Comparison of ENCODE assay signal across 22 mouse cellular contexts in genomic region chr17:56283316-56283715, GRCm38 (mm10). TPM values are rescaled to one million over a fixed set of nuclear protein-coding genes. Genes with fewer than 3 reads are reported as not detected.
DNase-seq lines count a peak whose midpoint lies in the region; ATAC-seq and TF ChIP-seq lines count a peak whose summit lies in the region.
"Had no signal": no experiment of that assay in that cellular context is flagged by ENCODE, and none has a peak within 500 bp of the region (broad histone marks: within the 10 kb centered on the region; RNA-seq: fewer than 3 reads in every experiment).

No protein-coding gene starts in this region.

- H3K9me3 ChIP-seq in stomach, embryonic 16.5 days (replicated peaks; ENCODE audit: control insufficient read depth, low read length): no peaks in the 10 kb centered on the region
- no peaks in the 10 kb centered on the region for H3K9me3 ChIP-seq in stomach, postnatal 0 days (ENCODE audit: control insufficient read depth, low read length)
- H3K9me3 ChIP-seq: heart, embryonic 10.5 days; midbrain, embryonic 13.5 days had no signal

- whole genome bisulfite sequencing in stomach, embryonic 16.5 days: 87% methylated on average over 8 of the region's 8 CpGs
- WGBS in stomach, postnatal 0 days: 93% methylated on average over 8 of the region's 8 CpGs

- no peak for ATAC-seq in stomach, embryonic 16.5 days (ENCODE audit: insufficient read depth, low FRiP score)
- no peak for ATAC-seq in stomach, postnatal 0 days (ENCODE audit: low FRiP score, low TSS enrichment)
- peak; percentile 61 for ATAC-seq in megakaryocyte, adult 5-6 weeks (ENCODE audit: poor library complexity, severe bottlenecking)
- ATAC-seq: CD4-positive, CD25-positive, alpha-beta regulatory T cell, adult 4 months; forebrain, embryonic 16.5 days; lung, postnatal 0 days; midbrain, embryonic 13.5 days had no signal

- H3K4me3 ChIP-seq in stomach, embryonic 16.5 days (replicated peaks; ENCODE audit: low read length): no peak overlapping the region
- no peak overlapping the region for H3K4me3 ChIP-seq in stomach, postnatal 0 days (ENCODE audit: low read depth, low read length)
- H3K4me3 ChIP-seq: heart, embryonic 10.5 days; midbrain, embryonic 13.5 days; myocyte had no signal

- H3K36me3 ChIP-seq in stomach, embryonic 16.5 days (ENCODE audit: control insufficient read depth, insufficient read depth, low read length): peaks cover 26% of the 10 kb centered on the region
- peaks cover 39% of the 10 kb centered on the region for H3K36me3 ChIP-seq in stomach, postnatal 0 days (ENCODE audit: control insufficient read depth, insufficient read depth, low read length)

- H3K4me1 ChIP-seq in stomach, embryonic 16.5 days (ENCODE audit: control insufficient read depth, insufficient read depth, low read length): peaks cover 22% of the 10 kb centered on the region
- H3K4me1 ChIP-seq in stomach, postnatal 0 days (replicated peaks; ENCODE audit: control insufficient read depth, insufficient read depth): peaks cover 2% of the 10 kb centered on the region; the same call in 1 of the 2 replicates

- H3K27me3 ChIP-seq in stomach, embryonic 16.5 days (ENCODE audit: control insufficient read depth, insufficient read depth, low read length): no peaks in the 10 kb centered on the region
- no peaks in the 10 kb centered on the region for H3K27me3 ChIP-seq in stomach, postnatal 0 days (ENCODE audit: control insufficient read depth, insufficient read depth, low read length)
- H3K27me3 ChIP-seq: midbrain, embryonic 13.5 days had no signal

- no peak overlapping the region for H3K9ac ChIP-seq in stomach, embryonic 16.5 days (ENCODE audit: low read length)
- H3K9ac ChIP-seq in stomach, postnatal 0 days (ENCODE audit: low read length): no peak overlapping the region
- H3K9ac ChIP-seq: midbrain, embryonic 13.5 days had no signal

- H3K27ac ChIP-seq in stomach, embryonic 16.5 days (ENCODE audit: low read length): 0 out of 2 replicates have a peak overlapping the region, but pooled peaks have one; percentile 7
- H3K27ac ChIP-seq in stomach, postnatal 0 days (replicated peaks): no peak overlapping the region
- H3K27ac ChIP-seq: heart, embryonic 10.5 days; midbrain, embryonic 13.5 days had no signal

- TF ChIP-seq EP300 in stomach, postnatal 0 days (optimal IDR thresholded peaks at IDR 0.05): no peak

- no peak for TF ChIP-seq CTCF in stomach, postnatal 0 days (IDR thresholded peaks at IDR 0.05; ENCODE audit: low read depth)

- no peak overlapping the region for H3K4me2 ChIP-seq in stomach, embryonic 16.5 days (ENCODE audit: low read depth, low read length)
- H3K4me2 ChIP-seq in stomach, postnatal 0 days (replicated peaks; ENCODE audit: low read depth): no peak overlapping the region
- H3K4me2 ChIP-seq: liver, embryonic 11.5 days; midbrain, embryonic 13.5 days had no signal

- DNase-seq in layer of hippocampus, postnatal 10 days (ENCODE audit: low spot score in 2 of 2): peak; percentile 46 to 50
- no peak for DNase-seq in layer of hippocampus, postnatal 25 days (ENCODE audit: extremely low spot score in 1 of 2, low spot score in 1 of 2)
- DNase-seq in stomach, postnatal 0 days (ENCODE audit: low spot score): no peak
- no peak for DNase-seq in kidney, adult 11 months
- no peak for DNase-seq in thymus, postnatal 0 days (ENCODE audit: low spot score)
- DNase-seq: adrenal gland, postnatal 10 days; cerebellum, adult 8-10 months; embryo, embryonic 11 days; gastrocnemius, postnatal 14 days; heart, postnatal 36 days; kidney, postnatal 10 days; thymus, postnatal 14 days had no signal

RNA-seq across cellular contexts. Expression of gene Ticam1, which starts 6.7 kb away (rescaled TPM):
- total RNA-seq in layer of hippocampus, postnatal 10 days (2021): 1 to 10 TPM; 5.2 to 5.9 TPM
- total RNA-seq in layer of hippocampus, postnatal 25 days (2021): 1 to 10 TPM; 5.5 to 6.0 TPM
- polyA plus RNA-seq in stomach, embryonic 16.5 days (2015; fragmentation: Nextera tagmentation; extraction: Ambion mirVana): 7.6 and 9.6 TPM in 2 replicates
- polyA plus RNA-seq in stomach, postnatal 0 days (2015; fragmentation: Nextera tagmentation; extraction: Ambion mirVana): 4.6 and 6.4 TPM in 2 replicates
- total RNA-seq in megakaryocyte, adult 5-6 weeks (2015): 14.3 and 15.0 TPM in 2 replicates
- total RNA-seq in megakaryocyte, adult 5-6 weeks (2017): 6.0 and 6.1 TPM in 2 replicates
- polyA plus RNA-seq in thymus, postnatal 0 days (2015; fragmentation: Nextera tagmentation; extraction: Ambion mirVana): 2.5 and 3.0 TPM in 2 replicates

RNA-seq across cellular contexts. Expression of gene Plin3, which starts 9.4 kb away (rescaled TPM):
- total RNA-seq in layer of hippocampus, postnatal 10 days (2021): 1 to 10 TPM; 5.7 to 7.3 TPM
- total RNA-seq in layer of hippocampus, postnatal 25 days (2021): 10 to 100 TPM; 14.6 to 16.7 TPM
- polyA plus RNA-seq in stomach, embryonic 16.5 days (2015; fragmentation: Nextera tagmentation; extraction: Ambion mirVana): 103 and 123 TPM in 2 replicates
- 65.3 and 67.3 TPM in 2 replicates for polyA plus RNA-seq in stomach, postnatal 0 days (2015; fragmentation: Nextera tagmentation; extraction: Ambion mirVana)
- 7.1 and 9.1 TPM in 2 replicates for total RNA-seq in megakaryocyte, adult 5-6 weeks (2015)
- 28.3 and 29.2 TPM in 2 replicates for total RNA-seq in megakaryocyte, adult 5-6 weeks (2017)
- 59.5 TPM in 2 replicates for polyA plus RNA-seq in thymus, postnatal 0 days (2015; fragmentation: Nextera tagmentation; extraction: Ambion mirVana)

RNA-seq across cellular contexts. Expression of gene Arrdc5, which starts 16.8 kb away (rescaled TPM):
- total RNA-seq in layer of hippocampus, postnatal 10 days (2021): not detected
- not detected for total RNA-seq in layer of hippocampus, postnatal 25 days (2021)
- not detected in 2 replicates for polyA plus RNA-seq in stomach, embryonic 16.5 days (2015; fragmentation: Nextera tagmentation; extraction: Ambion mirVana)
- polyA plus RNA-seq in stomach, postnatal 0 days (2015; fragmentation: Nextera tagmentation; extraction: Ambion mirVana): not detected in 2 replicates
- total RNA-seq in megakaryocyte, adult 5-6 weeks (2015): not detected in 2 replicates
- total RNA-seq in megakaryocyte, adult 5-6 weeks (2017): not detected in 2 replicates
- polyA plus RNA-seq in thymus, postnatal 0 days (2015; fragmentation: Nextera tagmentation; extraction: Ambion mirVana): 0.84 and 1.8 TPM in 2 replicates
- total RNA-seq: adrenal gland, postnatal 10 days; gastrocnemius, postnatal 14 days; heart, postnatal 36 days; neutrophil, adult 5-6 weeks had no signal
- polyA plus RNA-seq: CD4-positive, CD25-positive, alpha-beta regulatory T cell, adult 4 months; forebrain, embryonic 16.5 days; heart, embryonic 10.5 days; liver, embryonic 11.5 days; lung, postnatal 0 days; midbrain, embryonic 13.5 days; myocyte had no signal

RNA-seq across cellular contexts. Expression of gene Uhrf1, which starts 19.8 kb away (rescaled TPM):
- total RNA-seq in layer of hippocampus, postnatal 10 days (2021): 1 to 10 TPM; 5.9 to 6.3 TPM
- 1 to 10 TPM; 1.7 to 2.0 TPM for total RNA-seq in layer of hippocampus, postnatal 25 days (2021)
- polyA plus RNA-seq in stomach, embryonic 16.5 days (2015; fragmentation: Nextera tagmentation; extraction: Ambion mirVana): 90.4 and 92.2 TPM in 2 replicates
- 18.4 and 19.5 TPM in 2 replicates for polyA plus RNA-seq in stomach, postnatal 0 days (2015; fragmentation: Nextera tagmentation; extraction: Ambion mirVana)
- total RNA-seq in megakaryocyte, adult 5-6 weeks (2015): 39.3 and 52.3 TPM in 2 replicates
- total RNA-seq in megakaryocyte, adult 5-6 weeks (2017): 83.7 and 101 TPM in 2 replicates
- 234 and 264 TPM in 2 replicates for polyA plus RNA-seq in thymus, postnatal 0 days (2015; fragmentation: Nextera tagmentation; extraction: Ambion mirVana)

RNA-seq across cellular contexts. Expression of gene Fem1a, which starts 26.7 kb away (rescaled TPM):
- 10 to 100 TPM; 45.3 to 46.5 TPM for total RNA-seq in layer of hippocampus, postnatal 10 days (2021)
- total RNA-seq in layer of hippocampus, postnatal 25 days (2021): 10 to 100 TPM; 36.1 to 37.0 TPM
- 12.3 and 12.9 TPM in 2 replicates for polyA plus RNA-seq in stomach, embryonic 16.5 days (2015; fragmentation: Nextera tagmentation; extraction: Ambion mirVana)
- polyA plus RNA-seq in stomach, postnatal 0 days (2015; fragmentation: Nextera tagmentation; extraction: Ambion mirVana): 9.6 and 10.0 TPM in 2 replicates
- 10.2 and 11.8 TPM in 2 replicates for total RNA-seq in megakaryocyte, adult 5-6 weeks (2015)
- total RNA-seq in megakaryocyte, adult 5-6 weeks (2017): 15.7 and 16.9 TPM in 2 replicates
- polyA plus RNA-seq in thymus, postnatal 0 days (2015; fragmentation: Nextera tagmentation; extraction: Ambion mirVana): 11.1 and 12.9 TPM in 2 replicates

Comparison
In these comparisons a context has a peak if more than half of its experiments do, and no peak if none do; other contexts are left out.
1. DNase-seq: peak in layer of hippocampus, postnatal 10 days (2 of 2); none in layer of hippocampus, postnatal 25 days (0 of 2), stomach, postnatal 0 days (single experiment), kidney, adult 11 months (single experiment) and thymus, postnatal 0 days (single experiment).